Comparison of ENCODE assay signal across 14 mouse cellular contexts in the genomic region with DNA sequence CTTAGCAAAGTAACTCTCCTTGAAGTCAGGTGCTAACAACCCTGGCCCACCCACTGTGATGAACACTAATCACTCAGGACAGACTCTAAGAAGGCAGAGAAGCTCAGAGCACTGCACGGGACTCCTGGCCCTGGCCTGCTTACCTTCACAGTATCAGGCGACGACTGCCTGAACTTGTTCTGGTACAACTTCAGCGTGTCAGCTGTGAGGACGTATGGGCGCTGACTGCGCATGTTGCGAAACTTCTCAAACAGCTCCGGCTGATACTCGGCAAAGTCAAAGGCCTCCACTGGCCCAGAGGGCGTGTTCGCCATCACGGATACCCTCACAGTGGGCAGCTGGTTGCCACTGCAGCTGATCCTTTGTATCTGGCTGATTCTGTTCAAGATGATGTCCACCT.
"Had no signal": no experiment of that assay in that cellular context is flagged by ENCODE, and none has a peak within 500 bp of the region (broad histone marks: within the 10 kb centered on the region; RNA-seq: fewer than 3 reads in every experiment).

No protein-coding gene starts in this region.

- H3K4me1 ChIP-seq: limb, embryonic 13.5 days; megakaryocyte, embryonic 14.5 days; midbrain, embryonic 15.5 days; neural tube, embryonic 12.5 days had no signal

- H3K9me3 ChIP-seq: megakaryocyte, embryonic 14.5 days; midbrain, embryonic 15.5 days; neural tube, embryonic 12.5 days had no signal

- H3K9ac ChIP-seq: limb, embryonic 13.5 days; liver, embryonic 14.5 days; midbrain, embryonic 15.5 days; neural tube, embryonic 12.5 days had no signal

- H3K4me3 ChIP-seq: layer of hippocampus, adult 2 months; limb, embryonic 13.5 days; megakaryocyte, embryonic 14.5 days; midbrain, embryonic 15.5 days; neural tube, embryonic 12.5 days had no signal

- DNase-seq: kidney, adult 11 months; kidney, postnatal 10 days; kidney, postnatal 4 days; thymus, adult 18-20 months; thymus, postnatal 14 days had no signal

- H3K4me2 ChIP-seq: limb, embryonic 13.5 days; midbrain, embryonic 11.5 days; midbrain, embryonic 15.5 days; neural tube, embryonic 12.5 days had no signal

- H3K36me3 ChIP-seq: midbrain, embryonic 15.5 days; neural tube, embryonic 12.5 days had no signal

- H3K27ac ChIP-seq: hindbrain, postnatal 0 days; layer of hippocampus, adult 2 months; limb, embryonic 13.5 days; liver, embryonic 14.5 days; macrophage; midbrain, embryonic 15.5 days; neural tube, embryonic 12.5 days had no signal

- ATAC-seq: hindbrain, postnatal 0 days; midbrain, embryonic 15.5 days had no signal

- H3K27me3 ChIP-seq: limb, embryonic 13.5 days; midbrain, embryonic 15.5 days; neural tube, embryonic 12.5 days had no signal
